Mouse (Mus musculus): ENCODE data around the gene Robo2. TPM values are rescaled to one million over a fixed set of nuclear protein-coding genes. Genes with fewer than 3 reads are reported as not detected.

The Robo2 gene
- polyA plus RNA-seq, 1 experiment from 2014 or later: 112 TPM

DNA sequence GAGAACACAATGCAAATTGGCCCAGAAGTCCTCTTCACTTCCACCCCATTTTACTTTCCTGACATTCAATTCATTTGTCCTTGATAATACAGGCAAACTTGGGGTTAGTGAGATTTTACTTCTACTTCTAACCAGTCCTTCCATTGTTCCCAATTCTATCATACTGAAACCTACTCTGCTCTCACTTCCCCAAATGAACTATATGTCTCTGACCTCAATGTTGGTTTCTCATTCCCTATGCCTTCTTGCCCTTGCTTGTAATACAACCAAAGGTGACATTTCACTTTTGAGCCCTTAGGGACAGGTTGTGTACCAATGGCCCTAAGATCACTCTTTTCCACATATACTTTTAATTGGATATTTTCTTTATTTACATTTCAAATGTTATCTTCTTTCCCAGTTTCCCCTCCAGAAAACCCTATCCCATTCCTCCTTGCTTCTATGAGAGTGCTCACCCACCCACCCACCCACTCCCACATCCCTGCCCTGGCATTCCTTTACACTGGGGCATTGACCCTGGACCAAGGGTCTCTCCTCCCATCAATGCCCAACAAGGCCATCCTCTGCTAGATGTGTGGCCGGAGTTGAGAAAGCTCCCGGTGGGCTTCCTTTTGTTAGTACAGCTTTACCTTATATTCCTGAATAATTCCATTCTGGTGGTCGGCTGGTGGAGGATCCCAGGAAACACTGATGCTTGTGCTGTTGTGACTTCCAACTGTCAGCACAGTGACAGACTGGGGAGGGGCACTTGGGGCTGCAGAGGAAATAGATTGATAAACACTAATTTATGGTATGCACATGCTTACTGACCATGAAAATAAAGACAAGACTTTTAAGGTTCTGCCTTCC, 453.7 kb downstream of the Robo2 start:
- Histone ChIP-seq H3K27ac (replicated peaks) (no peak overlapping the region), H3K27me3 (no peaks in the 10 kb centered on the region), H3K4me3 (no peak overlapping the region), H3K4me2 (replicated peaks) (no peak overlapping the region), H3K9ac (replicated peaks) (no peak overlapping the region), H3K36me3 (no peaks in the 10 kb centered on the region), H3K4me1 (no peaks in the 10 kb centered on the region), H3K9me3 (no peaks in the 10 kb centered on the region)
- WGBS: 56% methylated on average over 3 of the region's 3 CpGs
- ATAC-seq (replicated peaks): no peak

DNA sequence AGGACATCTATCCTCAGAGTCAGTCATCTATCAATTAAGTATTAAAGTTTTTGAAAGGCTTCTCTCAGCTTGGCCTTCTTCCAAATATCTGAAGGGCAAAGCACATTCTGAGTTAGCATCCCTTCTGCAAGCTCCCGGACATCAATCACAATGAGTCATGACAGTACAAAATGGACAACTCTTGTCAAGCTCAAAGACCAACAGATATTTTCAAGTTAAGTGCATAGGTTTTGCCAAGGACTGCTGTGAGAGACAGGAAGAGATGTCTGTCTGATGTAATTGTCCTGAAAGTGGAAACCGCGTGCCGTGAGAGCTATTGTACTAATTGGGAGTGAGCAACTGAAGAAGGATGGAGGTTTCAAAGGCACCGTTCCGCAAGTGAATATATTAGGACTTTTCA, 465.5 kb downstream of the Robo2 start:
- no peak for ATAC-seq (replicated peaks)
- no peak overlapping the region for H3K27ac ChIP-seq (replicated peaks)
- no peaks in the 10 kb centered on the region for H3K9me3 ChIP-seq
- H3K27me3 ChIP-seq: no peaks in the 10 kb centered on the region
- 62% methylated on average over 6 of the region's 6 CpGs for WGBS
- H3K4me2 ChIP-seq (replicated peaks): no peak overlapping the region
- H3K4me1 ChIP-seq: peaks cover 5% of the 10 kb centered on the region; the same call in 1 of the 2 replicates
- no peak overlapping the region for H3K9ac ChIP-seq (replicated peaks)
- no peaks in the 10 kb centered on the region for H3K36me3 ChIP-seq
- no peak overlapping the region for H3K4me3 ChIP-seq

DNA sequence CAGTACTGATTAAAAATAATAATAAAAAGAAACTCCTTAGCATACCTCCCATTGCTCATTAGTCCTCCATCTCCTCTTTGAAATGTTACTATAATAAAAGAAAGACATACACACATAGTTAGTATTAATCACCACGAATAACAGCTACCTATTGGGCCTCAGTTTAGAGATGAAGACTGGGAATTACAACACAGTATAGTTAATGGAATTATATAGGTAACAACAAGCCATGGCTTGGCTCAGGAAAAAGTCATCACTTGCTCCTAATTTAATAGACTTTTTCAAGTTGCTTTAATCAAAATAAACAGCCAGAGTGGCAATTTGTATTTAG, 471.4 kb downstream of the Robo2 start:
- Histone ChIP-seq H3K4me2 (replicated peaks) (no peak overlapping the region), H3K36me3 (no peaks in the 10 kb centered on the region), H3K4me3 (no peak overlapping the region), H3K9me3 (no peaks in the 10 kb centered on the region), H3K27me3 (no peaks in the 10 kb centered on the region), H3K9ac (replicated peaks) (no peak overlapping the region), H3K27ac (replicated peaks) (no peak overlapping the region), H3K4me1 (no peaks in the 10 kb centered on the region)
- WGBS: 56% methylated on average over 1 of the region's 1 CpGs
- ATAC-seq (replicated peaks): no peak

- H3K27ac ChIP-seq (replicated peaks): no peak overlapping the region
- no peak for ATAC-seq (replicated peaks)
- H3K4me2 ChIP-seq (replicated peaks): no peak overlapping the region
- no peaks in the 10 kb centered on the region for H3K9me3 ChIP-seq
- H3K4me1 ChIP-seq: no peaks in the 10 kb centered on the region
- 64% methylated on average over 5 of the region's 5 CpGs for WGBS
- H3K27me3 ChIP-seq: no peaks in the 10 kb centered on the region
- no peak overlapping the region for H3K4me3 ChIP-seq
- H3K36me3 ChIP-seq: no peaks in the 10 kb centered on the region
- no peak overlapping the region for H3K9ac ChIP-seq (replicated peaks)
Measured at GRCm38 (mm10) chr16:73939423-73940210, 472.0 kb downstream of the Robo2 start.

- H3K27ac ChIP-seq (replicated peaks): no peak overlapping the region
- H3K4me3 ChIP-seq: no peak overlapping the region
- no peak overlapping the region for H3K4me2 ChIP-seq (replicated peaks)
- H3K9me3 ChIP-seq: no peaks in the 10 kb centered on the region
- no peak overlapping the region for H3K9ac ChIP-seq (replicated peaks)
- WGBS: 90% methylated on average over 4 of the region's 4 CpGs
- peaks cover 10% of the 10 kb centered on the region for H3K36me3 ChIP-seq
- H3K27me3 ChIP-seq: no peaks in the 10 kb centered on the region
- ATAC-seq (replicated peaks): no peak
- no peaks in the 10 kb centered on the region for H3K4me1 ChIP-seq
Measured at GRCm38 (mm10) chr16:73930323-73930722, 481.3 kb downstream of the Robo2 start.

GRCm38 (mm10) chr16:73927481-73927880, 484.1 kb downstream of the Robo2 start:
- H3K27ac ChIP-seq (replicated peaks): no peak overlapping the region
- whole genome bisulfite sequencing: 12% methylated on average over 3 of the region's 3 CpGs
- H3K4me1 ChIP-seq: no peaks in the 10 kb centered on the region
- no peak for ATAC-seq (replicated peaks)
- H3K4me2 ChIP-seq (replicated peaks): no peak overlapping the region
- H3K4me3 ChIP-seq: no peak overlapping the region
- H3K9ac ChIP-seq (replicated peaks): no peak overlapping the region
- no peaks in the 10 kb centered on the region for H3K9me3 ChIP-seq
- H3K27me3 ChIP-seq: no peaks in the 10 kb centered on the region
- H3K36me3 ChIP-seq: no peaks in the 10 kb centered on the region

- no peak for ATAC-seq (replicated peaks)
- Histone ChIP-seq H3K4me2 (replicated peaks) (no peak overlapping the region), H3K4me1 (no peaks in the 10 kb centered on the region), H3K4me3 (no peak overlapping the region), H3K9ac (replicated peaks) (no peak overlapping the region), H3K27ac (replicated peaks) (no peak overlapping the region), H3K27me3 (no peaks in the 10 kb centered on the region), H3K9me3 (no peaks in the 10 kb centered on the region), H3K36me3 (peaks cover 3% of the 10 kb centered on the region; the same call in 1 of the 2 replicates)
- WGBS: 91% methylated on average over 4 of the region's 4 CpGs
Measured at GRCm38 (mm10) chr16:73915425-73915824, 496.2 kb downstream of the Robo2 start.

GRCm38 (mm10) chr16:73914936-73915335, 496.7 kb downstream of the Robo2 start:
- Histone ChIP-seq H3K4me2 (replicated peaks) (no peak overlapping the region), H3K4me3 (no peak overlapping the region), H3K9me3 (no peaks in the 10 kb centered on the region), H3K27me3 (no peaks in the 10 kb centered on the region), H3K27ac (replicated peaks) (no peak overlapping the region), H3K4me1 (no peaks in the 10 kb centered on the region), H3K9ac (replicated peaks) (no peak overlapping the region), H3K36me3 (no peaks in the 10 kb centered on the region)
- no peak for ATAC-seq (replicated peaks)
- 83% methylated on average over 4 of the region's 4 CpGs for WGBS

- H3K4me3 ChIP-seq: no peak overlapping the region
- no peak overlapping the region for H3K9ac ChIP-seq (replicated peaks)
- no peaks in the 10 kb centered on the region for H3K27me3 ChIP-seq
- H3K9me3 ChIP-seq: no peaks in the 10 kb centered on the region
- H3K27ac ChIP-seq (replicated peaks): no peak overlapping the region
- ATAC-seq (replicated peaks): no peak
- WGBS: 88% methylated on average over 11 of the region's 11 CpGs
- H3K4me2 ChIP-seq (replicated peaks): no peak overlapping the region
- H3K36me3 ChIP-seq: no peaks in the 10 kb centered on the region
- no peaks in the 10 kb centered on the region for H3K4me1 ChIP-seq
Measured at GRCm38 (mm10) chr16:73908504-73908903, 503.1 kb downstream of the Robo2 start.

GRCm38 (mm10) chr16:73896856-73897255, 514.8 kb downstream of the Robo2 start:
- H3K4me2 ChIP-seq (replicated peaks): no peak overlapping the region

GRCm38 (mm10) chr16:73881911-73882310, 529.7 kb downstream of the Robo2 start:
- no peak overlapping the region for H3K9ac ChIP-seq (replicated peaks)
- no peak overlapping the region for H3K4me3 ChIP-seq
- H3K27me3 ChIP-seq: no peaks in the 10 kb centered on the region
- no peak for ATAC-seq (replicated peaks)
- H3K27ac ChIP-seq (replicated peaks): no peak overlapping the region
- no peaks in the 10 kb centered on the region for H3K9me3 ChIP-seq
- no peaks in the 10 kb centered on the region for H3K4me1 ChIP-seq
- H3K36me3 ChIP-seq: no peaks in the 10 kb centered on the region
- WGBS: 34% methylated on average over 1 of the region's 1 CpGs
- H3K4me2 ChIP-seq (replicated peaks): no peak overlapping the region

More at GRCm38 (mm10) chr16:73896856-73897255, 514.8 kb downstream of the Robo2 start:
- no peak for ATAC-seq (replicated peaks)
- no peaks in the 10 kb centered on the region for H3K27me3 ChIP-seq
- no peaks in the 10 kb centered on the region for H3K9me3 ChIP-seq
- H3K36me3 ChIP-seq: no peaks in the 10 kb centered on the region
- H3K4me3 ChIP-seq: no peak overlapping the region
- H3K9ac ChIP-seq (replicated peaks): no peak overlapping the region
- no peak overlapping the region for H3K27ac ChIP-seq (replicated peaks)
- 94% methylated on average over 11 of the region's 11 CpGs for WGBS
- no peaks in the 10 kb centered on the region for H3K4me1 ChIP-seq

DNA sequence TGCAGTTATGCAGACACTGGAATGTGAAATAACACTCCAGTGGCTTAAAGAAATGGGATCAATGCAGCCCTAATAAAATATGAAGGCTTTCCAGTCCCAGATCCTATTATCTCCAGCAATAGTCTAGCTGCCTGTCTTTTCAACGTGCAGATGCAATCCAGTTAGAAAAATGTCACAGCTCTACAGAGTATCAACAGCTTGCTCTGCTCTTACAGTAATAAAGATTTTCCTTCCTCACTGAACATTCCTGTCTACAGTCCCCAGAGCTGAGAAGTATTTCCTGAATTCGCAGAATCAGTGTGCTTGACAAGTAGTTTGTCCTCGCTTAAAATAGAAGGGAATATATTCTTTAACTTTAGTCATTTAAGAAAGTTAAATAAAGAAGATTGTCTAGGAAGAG, 533.7 kb downstream of the Robo2 start:
- ATAC-seq (replicated peaks): no peak
- H3K4me3 ChIP-seq: no peak overlapping the region
- H3K4me1 ChIP-seq: no peaks in the 10 kb centered on the region
- H3K36me3 ChIP-seq: no peaks in the 10 kb centered on the region
- no peak overlapping the region for H3K4me2 ChIP-seq (replicated peaks)
- no peaks in the 10 kb centered on the region for H3K27me3 ChIP-seq
- H3K9me3 ChIP-seq: no peaks in the 10 kb centered on the region
- WGBS: 81% methylated on average over 3 of the region's 3 CpGs
- no peak overlapping the region for H3K27ac ChIP-seq (replicated peaks)
- H3K9ac ChIP-seq (replicated peaks): no peak overlapping the region

Data from forebrain, embryonic 15.5 days (tissue).